Mouse (Mus musculus): ENCODE data around the gene 2300003K06Rik.

DNA sequence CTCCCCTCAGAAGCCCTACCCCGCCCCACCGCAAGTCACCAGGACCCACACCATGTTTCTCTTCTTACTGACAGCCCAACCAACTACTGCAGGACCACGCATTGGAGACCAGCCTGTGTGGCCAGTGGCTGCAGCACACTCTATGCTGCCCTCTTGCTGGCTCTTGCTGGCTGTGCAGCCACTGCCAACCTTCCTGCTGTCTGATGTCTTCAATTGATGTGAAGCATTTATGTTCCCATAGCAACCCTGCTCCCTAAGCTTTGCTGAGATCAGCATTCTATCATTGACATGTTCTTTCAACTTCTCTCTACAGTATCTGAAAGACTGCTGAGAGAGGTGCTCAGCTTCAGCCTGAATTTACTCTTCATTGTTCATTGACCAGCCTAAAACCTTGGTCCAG, 16.3 kb upstream of the 2300003K06Rik start:
- no peak for TF ChIP-seq EP300 (IDR thresholded peaks at IDR 0.05; ENCODE audit: insufficient read depth, low read depth, low read length)
- no peak for TF ChIP-seq POLR2A (IDR thresholded peaks at IDR 0.05; ENCODE audit: insufficient read depth, low read length)

Measured in ES-Bruce4 (cell line).